ENCODE assay signal across 15 mouse cellular contexts in genomic region chr11:75210093-75210492, GRCm38 (mm10). TPM values are rescaled to one million over a fixed set of nuclear protein-coding genes. Genes with fewer than 3 reads are reported as not detected.
A peak's percentile ranks its signal among the peaks of the same experiment; 100 is the strongest.
DNase-seq lines count a peak whose midpoint lies in the region; ATAC-seq lines count a peak whose summit lies in the region.
"Had no signal": no experiment of that assay in that cellular context is flagged by ENCODE, and none has a peak within 500 bp of the region (broad histone marks: within the 10 kb centered on the region; RNA-seq: fewer than 3 reads in every experiment).

No protein-coding gene starts in this region.

- 0 out of 2 replicates have a peak, but pooled peaks cover 7% of the 10 kb centered on the region for H3K27me3 ChIP-seq in heart, embryonic 11.5 days (ENCODE audit: control insufficient read depth, insufficient read depth, low read length)
- 0 out of 2 replicates have a peak, but pooled peaks cover 9% of the 10 kb centered on the region for H3K27me3 ChIP-seq in liver, embryonic 11.5 days (replicated peaks; ENCODE audit: control insufficient read depth, insufficient read depth, low read length)
- H3K27me3 ChIP-seq in midbrain, embryonic 12.5 days: peaks cover 15% of the 10 kb centered on the region; the same call in 1 of the 2 replicates
- H3K27me3 ChIP-seq: lung, embryonic 15.5 days had no signal

- H3K4me2 ChIP-seq in heart, embryonic 11.5 days: peak overlapping the region; percentile 3; the same call in 1 of the 2 replicates
- H3K4me2 ChIP-seq in liver, embryonic 11.5 days: peak overlapping the region; percentile 51
- H3K4me2 ChIP-seq in midbrain, embryonic 12.5 days (replicated peaks): no peak overlapping the region
- H3K4me2 ChIP-seq: lung, embryonic 15.5 days had no signal

- no peak overlapping the region for H3K9ac ChIP-seq in heart, embryonic 11.5 days (ENCODE audit: low read depth, low read length)
- peak overlapping the region; percentile 60 for H3K9ac ChIP-seq in liver, embryonic 11.5 days (ENCODE audit: low read depth, low read length)
- H3K9ac ChIP-seq in midbrain, embryonic 12.5 days (replicated peaks): no peak overlapping the region
- H3K9ac ChIP-seq: lung, embryonic 15.5 days had no signal

- H3K27ac ChIP-seq in heart, embryonic 11.5 days (ENCODE audit: low read depth, low read length): peak overlapping the region; percentile 15; the same call in 1 of the 2 replicates
- H3K27ac ChIP-seq in liver, embryonic 11.5 days (ENCODE audit: low read depth, low read length): peak overlapping the region; percentile 72
- H3K27ac ChIP-seq in midbrain, embryonic 12.5 days (replicated peaks): peak overlapping the region; percentile 81
- H3K27ac ChIP-seq: lung, embryonic 15.5 days had no signal

- no peak overlapping the region for H3K4me3 ChIP-seq in heart, embryonic 11.5 days (ENCODE audit: low read depth, low read length)
- H3K4me3 ChIP-seq in liver, embryonic 11.5 days (ENCODE audit: low read depth, low read length): no peak overlapping the region
- no peak overlapping the region for H3K4me3 ChIP-seq in midbrain, embryonic 12.5 days
- H3K4me3 ChIP-seq: lung, embryonic 15.5 days; megakaryocyte, embryonic 14.5 days had no signal

- ATAC-seq in heart, embryonic 11.5 days (replicated peaks; ENCODE audit: insufficient number of reproducible peaks, low FRiP score, low TSS enrichment): no peak
- ATAC-seq in liver, embryonic 11.5 days (replicated peaks; ENCODE audit: low FRiP score): peak; percentile 85
- ATAC-seq in midbrain, embryonic 12.5 days (ENCODE audit: low FRiP score, low read depth): no peak
- ATAC-seq: forebrain, embryonic 14.5 days had no signal

- DNase-seq in heart, adult 11 months: no peak
- DNase-seq in c-Kit-positive CD71-positive TER-119-positive erythroid progenitor cells, embryonic 14.5 days (ENCODE audit: low spot score): peak; percentile 45
- DNase-seq in liver, embryonic 11.5 days (ENCODE audit: low spot score): no peak
- no peak for DNase-seq in right cerebral cortex, postnatal 10 days (ENCODE audit: low spot score in 2 of 2)
- DNase-seq in kidney, postnatal 4 days: no peak
- DNase-seq: adrenal gland, postnatal 36 days; cerebellum, adult 11 months; kidney, adult 2 months; thymus, adult 18-20 months had no signal

- WGBS in heart, embryonic 11.5 days (ENCODE audit: insufficient replicate concordance): 66% methylated on average over 4 of the region's 4 CpGs
- 46% methylated on average over 4 of the region's 4 CpGs for WGBS in liver, embryonic 11.5 days
- WGBS in midbrain, embryonic 12.5 days: 38% methylated on average over 4 of the region's 4 CpGs

- no peaks in the 10 kb centered on the region for H3K36me3 ChIP-seq in heart, embryonic 11.5 days (ENCODE audit: control insufficient read depth, insufficient read depth, low read length)
- no peaks in the 10 kb centered on the region for H3K36me3 ChIP-seq in liver, embryonic 11.5 days (ENCODE audit: control insufficient read depth, insufficient read depth, low read length)
- no peaks in the 10 kb centered on the region for H3K36me3 ChIP-seq in midbrain, embryonic 12.5 days
- H3K36me3 ChIP-seq: G1E; lung, embryonic 15.5 days had no signal

- no peaks in the 10 kb centered on the region for H3K9me3 ChIP-seq in heart, embryonic 11.5 days (replicated peaks; ENCODE audit: control insufficient read depth, low read length)
- H3K9me3 ChIP-seq in liver, embryonic 11.5 days (ENCODE audit: control insufficient read depth, low read length): no peaks in the 10 kb centered on the region
- no peaks in the 10 kb centered on the region for H3K9me3 ChIP-seq in midbrain, embryonic 12.5 days
- H3K9me3 ChIP-seq: G1E; lung, embryonic 15.5 days had no signal

- H3K4me1 ChIP-seq in heart, embryonic 11.5 days (ENCODE audit: control insufficient read depth, insufficient read depth, low read length): peaks cover 55% of the 10 kb centered on the region
- H3K4me1 ChIP-seq in liver, embryonic 11.5 days (replicated peaks; ENCODE audit: control insufficient read depth, insufficient read depth, low read length): peaks cover 50% of the 10 kb centered on the region
- H3K4me1 ChIP-seq in midbrain, embryonic 12.5 days: peaks cover 61% of the 10 kb centered on the region

RNA-seq across cellular contexts. Expression of gene Rtn4rl1, which starts 16.5 kb away (rescaled TPM):
- 12.7 and 16.8 TPM in 2 replicates for polyA plus RNA-seq in heart, embryonic 11.5 days (2014; fragmentation: Nextera tagmentation; extraction: Ambion mirVana)
- polyA plus RNA-seq in liver, embryonic 11.5 days (2014; fragmentation: Nextera tagmentation; extraction: Ambion mirVana): 1.7 and 2.9 TPM in 2 replicates
- 9.3 and 10.2 TPM in 2 replicates for polyA plus RNA-seq in midbrain, embryonic 12.5 days (2016; fragmentation: Nextera tagmentation; extraction: Ambion mirVana)
- polyA plus RNA-seq: G1E had no signal

RNA-seq across cellular contexts. Expression of gene Dph1, which starts 19.1 kb away (rescaled TPM):
- 16.5 and 21.0 TPM in 2 replicates for polyA plus RNA-seq in heart, embryonic 11.5 days (2014; fragmentation: Nextera tagmentation; extraction: Ambion mirVana)
- polyA plus RNA-seq in liver, embryonic 11.5 days (2014; fragmentation: Nextera tagmentation; extraction: Ambion mirVana): 30.3 and 34.0 TPM in 2 replicates
- polyA plus RNA-seq in midbrain, embryonic 12.5 days (2016; fragmentation: Nextera tagmentation; extraction: Ambion mirVana): 15.8 and 17.6 TPM in 2 replicates

RNA-seq across cellular contexts. Expression of gene Ovca2, which starts 31.5 kb away (rescaled TPM):
- polyA plus RNA-seq in heart, embryonic 11.5 days (2014; fragmentation: Nextera tagmentation; extraction: Ambion mirVana): 23.4 and 24.6 TPM in 2 replicates
- 24.9 and 32.1 TPM in 2 replicates for polyA plus RNA-seq in liver, embryonic 11.5 days (2014; fragmentation: Nextera tagmentation; extraction: Ambion mirVana)
- 23.2 and 24.9 TPM in 2 replicates for polyA plus RNA-seq in midbrain, embryonic 12.5 days (2016; fragmentation: Nextera tagmentation; extraction: Ambion mirVana)

RNA-seq across cellular contexts. Expression of gene Hic1, which starts 40.8 kb away (rescaled TPM):
- 2.5 and 3.0 TPM in 2 replicates for polyA plus RNA-seq in heart, embryonic 11.5 days (2014; fragmentation: Nextera tagmentation; extraction: Ambion mirVana)
- polyA plus RNA-seq in liver, embryonic 11.5 days (2014; fragmentation: Nextera tagmentation; extraction: Ambion mirVana): 2.7 and 3.2 TPM in 2 replicates
- polyA plus RNA-seq in midbrain, embryonic 12.5 days (2016; fragmentation: Nextera tagmentation; extraction: Ambion mirVana): 3.7 and 4.8 TPM in 2 replicates

Comparison
In these comparisons a context has a peak if more than half of its experiments do, and no peak if none do; other contexts are left out.
1. H3K27ac ChIP-seq: peak in every context shown above with its lines; median percentile 81 in midbrain, embryonic 12.5 days; 72 in liver, embryonic 11.5 days; 15 in heart, embryonic 11.5 days.